Mouse (Mus musculus) midbrain, embryonic 11.5 days (tissue): ENCODE results near the gene Polr3g. TPM values are rescaled to one million over a fixed set of nuclear protein-coding genes. Genes with fewer than 3 reads are reported as not detected.
A peak's percentile ranks its signal among the peaks of the same experiment; 100 is the strongest.
"Not testable (repeated sequence)": the region's sequence is repeated elsewhere in the genome, so short reads cannot be mapped to it uniquely, and the experiment has no call there.

ENCODE experiments used
- ATAC-seq: fragments of 200-750 bp; cut with Nextera tagmentation; 2 replicates; pipeline ENCODE4 v1.8.0; 2017; ENCODE audit warnings: moderate TSS enrichment, moderate library complexity; ENCODE audit not compliant: low FRiP score
- DNase-seq: peaks from one replicate; pipeline ENCODE4 v3.0.0; 2015; ENCODE audit warnings: low spot score; ENCODE audit errors: missing footprints
- H3K27ac ChIP-seq: fragments of 300-500 bp; sonication (generic); 2 replicates; pipeline ENCODE4 v1.5.1; 2014; ENCODE audit warnings: low read depth, low read length
- H3K27me3 ChIP-seq: fragments of 300-500 bp; sonication (generic); 2 replicates; pipeline ENCODE4 v1.6.1; 2014; ENCODE audit warnings: mild to moderate bottlenecking, low read length, moderate library complexity, mixed read lengths; ENCODE audit not compliant: control insufficient read depth, insufficient read depth
- H3K36me3 ChIP-seq: fragments of 300-500 bp; sonication (generic); 2 replicates; pipeline ENCODE4 v1.6.1; 2014; ENCODE audit warnings: mild to moderate bottlenecking, low read length, moderate library complexity, mixed read lengths; ENCODE audit not compliant: control insufficient read depth, insufficient read depth
- H3K4me1 ChIP-seq: fragments of 300-500 bp; sonication (generic); 2 replicates; pipeline ENCODE4 v1.6.1; 2014; ENCODE audit warnings: low read length; ENCODE audit not compliant: control insufficient read depth, insufficient read depth
- H3K4me2 ChIP-seq: fragments of 300-500 bp; sonication (generic); 2 replicates; pipeline ENCODE4 v1.6.1; 2014; ENCODE audit warnings: mild to moderate bottlenecking, moderate library complexity
- H3K4me3 ChIP-seq: fragments of 300-500 bp; sonication (generic); 2 replicates; pipeline ENCODE4 v1.5.1; 2014; ENCODE audit warnings: low read depth, low read length
- H3K9ac ChIP-seq: fragments of 300-500 bp; sonication (generic); 2 replicates; pipeline ENCODE4 v1.6.1; 2014; ENCODE audit warnings: low read length
- H3K9me3 ChIP-seq: fragments of 300-500 bp; sonication (generic); 2 replicates; pipeline ENCODE4 v1.6.1; 2016; ENCODE audit warnings: low read length; ENCODE audit not compliant: control insufficient read depth
- WGBS: fragments of 180-500 bp; shearing (Covaris S2); extraction: QIAGEN DNeasy Blood & Tissue Kit; methylation state at CpG from one replicate; pipeline ENCODE4 v1.1.7; 2014; 5-methylcytosine and 5-hydroxymethylcytosine counted together
- polyA plus RNA-seq: library from polyadenylated mRNA; unstranded; fragments of >200 nt; fragmentation: Nextera tagmentation; extraction: Ambion mirVana; gene quantifications from 2 replicates; pipeline ENCODE4 v1.2.1, GENCODE M21; 2014

Gene Polr3g
- polyA plus RNA-seq, 1 experiment from 2014 or later: 16.7 TPM

GRCm38 (mm10) chr13:81730362-81730761, 19.5 kb upstream of the Polr3g start:
- no peak overlapping the region for H3K9ac ChIP-seq
- no peak overlapping the region for H3K4me2 ChIP-seq
- ATAC-seq (no peak), DNase-seq (peak; percentile 44)
- no peaks in the 10 kb centered on the region for H3K27me3 ChIP-seq
- no peak overlapping the region for H3K4me3 ChIP-seq
- H3K36me3 ChIP-seq: no peaks in the 10 kb centered on the region
- H3K9me3 ChIP-seq: no peaks in the 10 kb centered on the region
- no peaks in the 10 kb centered on the region for H3K4me1 ChIP-seq
- H3K27ac ChIP-seq: no peak overlapping the region
- WGBS: 80% methylated on average over 1 of the region's 1 CpGs

- H3K4me2 ChIP-seq: no peak overlapping the region
- H3K9me3 ChIP-seq: no peaks in the 10 kb centered on the region
- H3K36me3 ChIP-seq: no peaks in the 10 kb centered on the region
- 86% methylated on average over 4 of the region's 4 CpGs for WGBS
- DNase-seq (no peak), ATAC-seq (no peak)
- H3K27ac ChIP-seq: no peak overlapping the region
- H3K9ac ChIP-seq: no peak overlapping the region
- H3K4me3 ChIP-seq: no peak overlapping the region
- H3K4me1 ChIP-seq: no peaks in the 10 kb centered on the region
- H3K27me3 ChIP-seq: no peaks in the 10 kb centered on the region
Measured at GRCm38 (mm10) chr13:81729102-81729501, 18.3 kb upstream of the Polr3g start.

GRCm38 (mm10) chr13:81728141-81728540, 17.3 kb upstream of the Polr3g start:
- H3K36me3 ChIP-seq, H3K4me1 ChIP-seq, H3K4me3 ChIP-seq, H3K27me3 ChIP-seq, ATAC-seq, H3K9ac ChIP-seq, H3K9me3 ChIP-seq, H3K4me2 ChIP-seq, H3K27ac ChIP-seq, DNase-seq: not testable (repeated sequence)
- 64% methylated on average over 12 of the region's 12 CpGs for WGBS

GRCm38 (mm10) chr13:81713896-81714295, 3.1 kb upstream of the Polr3g start:
- H3K4me3 ChIP-seq: no peak overlapping the region
- no peaks in the 10 kb centered on the region for H3K36me3 ChIP-seq
- no peak overlapping the region for H3K4me2 ChIP-seq
- WGBS: 95% methylated on average over 1 of the region's 1 CpGs
- H3K4me1 ChIP-seq: peaks cover 13% of the 10 kb centered on the region
- ATAC-seq (no peak), DNase-seq (no peak)
- H3K27me3 ChIP-seq: no peaks in the 10 kb centered on the region
- no peak overlapping the region for H3K9ac ChIP-seq
- no peaks in the 10 kb centered on the region for H3K9me3 ChIP-seq
- H3K27ac ChIP-seq: no peak overlapping the region

GRCm38 (mm10) chr13:81711546-81712371, 946 bp upstream of the Polr3g start:
- Histone ChIP-seq H3K36me3 (no peaks in the 10 kb centered on the region), H3K4me2 (peak overlapping the region; percentile 99), H3K9me3 (no peaks in the 10 kb centered on the region), H3K4me3 (peak overlapping the region; percentile 87), H3K4me1 (peaks cover 13% of the 10 kb centered on the region), H3K27me3 (no peaks in the 10 kb centered on the region), H3K27ac (peak overlapping the region; percentile 14; the same call in 1 of the 2 replicates), H3K9ac (peak overlapping the region; percentile 71)
- ATAC-seq: peak; percentile 67
- no peak for DNase-seq
- under 1% methylated on average over 42 of the region's 42 CpGs for WGBS

GRCm38 (mm10) chr13:81710266-81710665, 547 bp downstream of the Polr3g start:
- Histone ChIP-seq H3K4me2 (peak overlapping the region; percentile 99), H3K9ac (peak overlapping the region; percentile 71), H3K27me3 (no peaks in the 10 kb centered on the region), H3K4me1 (peaks cover 13% of the 10 kb centered on the region), H3K27ac (no peak overlapping the region), H3K9me3 (no peaks in the 10 kb centered on the region), H3K4me3 (peak overlapping the region; percentile 87), H3K36me3 (no peaks in the 10 kb centered on the region)
- WGBS: under 1% methylated on average over 7 of the region's 7 CpGs
- ATAC-seq: 0 out of 2 replicates have a peak, but pooled peaks have one; percentile 1
- no peak for DNase-seq

GRCm38 (mm10) chr13:81709805-81710204, 1.0 kb downstream of the Polr3g start:
- Histone ChIP-seq H3K9ac (no peak overlapping the region; the same call in 1 of the 2 replicates), H3K9me3 (no peaks in the 10 kb centered on the region), H3K36me3 (no peaks in the 10 kb centered on the region), H3K4me1 (peaks cover 13% of the 10 kb centered on the region), H3K27ac (no peak overlapping the region), H3K4me3 (peak overlapping the region; percentile 87), H3K27me3 (no peaks in the 10 kb centered on the region), H3K4me2 (peak overlapping the region; percentile 99)
- WGBS: 17% methylated on average over 4 of the region's 4 CpGs
- no peak for ATAC-seq
- peak; percentile 86 for DNase-seq

- no peak overlapping the region for H3K4me3 ChIP-seq
- 93% methylated on average over 5 of the region's 5 CpGs for WGBS
- DNase-seq: no peak
Measured at GRCm38 (mm10) chr13:81706311-81706710, 4.5 kb downstream of the Polr3g start.

GRCm38 (mm10) chr13:81703621-81704020, 7.2 kb downstream of the Polr3g start:
- DNase-seq (no peak), ATAC-seq (no peak)
- no peaks in the 10 kb centered on the region for H3K36me3 ChIP-seq
- H3K9me3 ChIP-seq: no peaks in the 10 kb centered on the region
- no peak overlapping the region for H3K4me2 ChIP-seq
- H3K9ac ChIP-seq: no peak overlapping the region
- H3K27me3 ChIP-seq: no peaks in the 10 kb centered on the region
- no peaks in the 10 kb centered on the region for H3K4me1 ChIP-seq
- no peak overlapping the region for H3K27ac ChIP-seq
- no peak overlapping the region for H3K4me3 ChIP-seq
- 94% methylated on average over 9 of the region's 9 CpGs for whole genome bisulfite sequencing

More at GRCm38 (mm10) chr13:81706311-81706710, 4.5 kb downstream of the Polr3g start:
- ATAC-seq: no peak
- Histone ChIP-seq H3K4me1 (peaks cover 7% of the 10 kb centered on the region), H3K9ac (no peak overlapping the region), H3K4me2 (no peak overlapping the region), H3K27me3 (no peaks in the 10 kb centered on the region), H3K27ac (no peak overlapping the region), H3K9me3 (no peaks in the 10 kb centered on the region), H3K36me3 (no peaks in the 10 kb centered on the region)
